Mouse (Mus musculus): ENCODE results near the gene Piwil4. TPM values are rescaled to one million over a fixed set of nuclear protein-coding genes. Genes with fewer than 3 reads are reported as not detected.

The Piwil4 gene
- not detected for total RNA-seq (2023)

GRCm38 (mm10) chr9:14740151-14740924 lies at the start of gene Piwil4:
Piwil4 (minus strand) TSS chr9:14740733.

GRCm38 (mm10) chr9:14784039-14785002 lies 43.8 kb upstream of the Piwil4 start, which contains the start of the genes Mre11a and Ankrd49:
Mre11a (plus strand) TSS chr9:14784654.
Ankrd49 (minus strand) TSS chr9:14784856.

GRCm38 (mm10) chr9:14770803-14771471 lies 30.4 kb upstream of the Piwil4 start, which contains the start of gene 1700012B09Rik:
1700012B09Rik (minus strand) TSS chr9:14771030.

GRCm38 (mm10) chr9:14752001-14752522 lies 11.5 kb upstream of the Piwil4 start, which contains the start of gene Fut4:
Fut4 (minus strand) TSS chr9:14752393.

Other genes starting within 250 kb of the Piwil4 start
- under 1 TPM in 1 of 2 experiments, not detected in 1; 0.22 TPM for gene Kdm4d, start 240.3 kb downstream of the Piwil4 start, total RNA-seq (2023)
- 10 to 100 TPM; 70.0 to 95.0 TPM for gene Cwc15, start 240.1 kb downstream of the Piwil4 start, total RNA-seq (2023)
- under 1 TPM; 0.09 to 0.11 TPM for gene Amotl1, start 95.7 kb downstream of the Piwil4 start, total RNA-seq (2023)
- 1 to 10 TPM; 8.2 to 8.6 TPM for gene Fut4, start 11.7 kb upstream of the Piwil4 start, total RNA-seq (2023)
- gene 1700012B09Rik, start 30.3 kb upstream of the Piwil4 start, total RNA-seq (2023), result 1 to 10 TPM; 2.4 to 3.6 TPM
- gene Mre11a, start 43.9 kb upstream of the Piwil4 start, total RNA-seq (2023), result 10 to 100 TPM; 26.4 to 26.5 TPM
- 10 to 100 TPM; 11.5 to 16.3 TPM for gene Ankrd49, start 44.1 kb upstream of the Piwil4 start, total RNA-seq (2023)
- gene Gpr83, start 119.5 kb upstream of the Piwil4 start, total RNA-seq (2023), result not detected
- not detected for gene Izumo1r, start 163.2 kb upstream of the Piwil4 start, total RNA-seq (2023)